Mouse (Mus musculus) CH12.LX (cell line): ENCODE measurements around the gene Ralgapb. TPM values are rescaled to one million over a fixed set of nuclear protein-coding genes. Genes with fewer than 3 reads are reported as not detected.
A peak's percentile ranks its signal among the peaks of the same experiment; 100 is the strongest.

Experiments used
- DNase-seq: peaks from one replicate; pipeline ENCODE4 v3.0.0-alpha.2; 2013; ENCODE audit errors: extremely low read depth
- H3K27ac ChIP-seq: 2 replicates; pipeline ENCODE4 v1.5.1; 2012; ENCODE audit warnings: low read depth, mild to moderate bottlenecking, control low read depth, moderate library complexity; ENCODE audit not compliant: insufficient read depth
- H3K27me3 ChIP-seq: replicated peaks from 2 replicates; pipeline ENCODE3; 2012; ENCODE audit warnings: inconsistent platforms
- H3K36me3 ChIP-seq, 2 experiments: replicated peaks in 1 of 2; 2 replicates each; pipeline versions ENCODE3 to v1.6.1; 2012; ENCODE audit warnings: inconsistent platforms in 1 of 2, low read length in 1 of 2, mild to moderate bottlenecking in 1 of 2, mixed read lengths in 1 of 2, moderate library complexity in 1 of 2; ENCODE audit not compliant: control insufficient read depth in 1 of 2, insufficient read depth in 1 of 2
- H3K4me1 ChIP-seq, 2 experiments: 2 replicates each; pipeline ENCODE4 v1.6.1; 2012; ENCODE audit warnings: inconsistent platforms in 1 of 2, moderate library complexity in 1 of 2; ENCODE audit not compliant: insufficient read depth in 2 of 2, control insufficient read depth in 1 of 2
- H3K4me2 ChIP-seq: 2 replicates; pipeline ENCODE4 v1.6.1; 2012; ENCODE audit warnings: low read depth, mild to moderate bottlenecking, control low read depth; ENCODE audit not compliant: poor library complexity, insufficient read depth, severe bottlenecking
- H3K4me3 ChIP-seq, 3 experiments: fragments of 150-350 bp in 1 of 3; sonication (generic) in 1 of 3; replicated peaks in 1 of 3; 2 replicates each; pipeline versions ENCODE3 to v1.5.1; 2011 to 2012; ENCODE audit warnings: low read depth in 2 of 3, low read length in 2 of 3, mild to moderate bottlenecking in 2 of 3, moderate library complexity in 2 of 3, control low read depth in 1 of 3, improper control_type of control experiment in 1 of 3, inconsistent platforms in 1 of 3, mixed read lengths in 1 of 3; ENCODE audit not compliant: poor library complexity in 1 of 3
- H3K79me2 ChIP-seq: replicated peaks from 2 replicates; pipeline ENCODE4 v1.6.1; 2012; ENCODE audit warnings: mild to moderate bottlenecking, moderate library complexity; ENCODE audit not compliant: control insufficient read depth, poor library complexity, insufficient read depth, severe bottlenecking; ENCODE audit errors: extremely low read depth
- H3K9ac ChIP-seq: 2 replicates; pipeline ENCODE4 v1.6.1; 2012; ENCODE audit warnings: low read depth, mild to moderate bottlenecking, control low read depth, moderate library complexity; ENCODE audit not compliant: insufficient read depth
- H3K9me3 ChIP-seq: replicated peaks from 2 replicates; pipeline ENCODE3; 2012; ENCODE audit warnings: low read length, inconsistent platforms, mixed read lengths
- CHD2 ChIP-seq: IDR thresholded peaks from 2 replicates; pipeline ENCODE4 v1.6.1; 2011; ENCODE audit warnings: low read length, improper control_type of control experiment
- CTCF ChIP-seq, 2 experiments: IDR thresholded peaks in 1 of 2; conservative IDR thresholded peaks in 1 of 2; 2 replicates each; pipeline ENCODE4 v1.5.1; 2011 to 2012; ENCODE audit warnings: low read depth in 2 of 2, low read length in 2 of 2, improper control_type of control experiment in 1 of 2, inconsistent platforms in 1 of 2, mild to moderate bottlenecking in 1 of 2, moderate library complexity in 1 of 2
- E2F4 ChIP-seq: IDR thresholded peaks from 2 replicates; pipeline ENCODE4 v1.6.1; 2011; ENCODE audit warnings: low read depth, low read length, improper control_type of control experiment; ENCODE audit not compliant: insufficient replicate concordance
- ELF1 ChIP-seq: IDR thresholded peaks from 2 replicates; pipeline ENCODE4 v1.6.1; 2014; ENCODE audit warnings: low read depth, mild to moderate bottlenecking, inconsistent platforms, low read length, improper control_type of control experiment
- HCFC1 ChIP-seq: IDR thresholded peaks from 2 replicates; pipeline ENCODE4 v1.6.1; 2012; ENCODE audit warnings: low read depth, mild to moderate bottlenecking, inconsistent platforms, low read length, improper control_type of control experiment
- IRF4 ChIP-seq: IDR thresholded peaks from 2 replicates; pipeline ENCODE4 v1.6.1; 2014; ENCODE audit warnings: low read depth, mild to moderate bottlenecking, inconsistent platforms, low read length, improper control_type of control experiment
- JUN ChIP-seq: IDR thresholded peaks from 2 replicates; pipeline ENCODE4 v1.6.1; 2011; ENCODE audit warnings: low read depth, mild to moderate bottlenecking, low read length, improper control_type of control experiment, moderate library complexity; ENCODE audit not compliant: insufficient read depth
- JUND ChIP-seq: conservative IDR thresholded peaks from 2 replicates; pipeline ENCODE4 v1.6.1; 2011; ENCODE audit warnings: low read depth, low read length, improper control_type of control experiment
- KAT2A ChIP-seq: IDR thresholded peaks from 2 replicates; pipeline ENCODE4 v1.6.1; 2012; ENCODE audit warnings: low read length, improper control_type of control experiment, inconsistent platforms; ENCODE audit not compliant: insufficient replicate concordance
- MAX ChIP-seq: IDR thresholded peaks from 2 replicates; pipeline ENCODE4 v1.6.1; 2011; ENCODE audit warnings: low read length, improper control_type of control experiment
- MXI1 ChIP-seq: IDR thresholded peaks from 2 replicates; pipeline ENCODE4 v1.6.1; 2011; ENCODE audit warnings: mild to moderate bottlenecking, low read depth, low read length, improper control_type of control experiment
- MYC ChIP-seq: IDR thresholded peaks from 2 replicates; pipeline ENCODE4 v1.6.1; 2011; ENCODE audit warnings: low read depth, mild to moderate bottlenecking, improper control_type of control experiment, low read length
- NELFE ChIP-seq: IDR thresholded peaks from 2 replicates; pipeline ENCODE4 v1.6.1; 2011; ENCODE audit warnings: low read depth, low read length, improper control_type of control experiment
- NRF1 ChIP-seq: IDR thresholded peaks from 2 replicates; pipeline ENCODE4 v1.6.1; 2014; ENCODE audit warnings: low read depth, mild to moderate bottlenecking, inconsistent platforms, low read length, improper control_type of control experiment, moderate library complexity
- PAX5 ChIP-seq: IDR thresholded peaks from 2 replicates; pipeline ENCODE4 v1.6.1; 2012; ENCODE audit warnings: low read length, inconsistent platforms, mixed read lengths
- POLR2A ChIP-seq: IDR thresholded peaks from 2 replicates; pipeline ENCODE4 v1.6.1; 2011; ENCODE audit warnings: low read depth, mild to moderate bottlenecking, improper control_type of control experiment, low read length
- POLR2AphosphoS2 ChIP-seq: IDR thresholded peaks from 2 replicates; pipeline ENCODE4 v1.6.1; 2011; ENCODE audit warnings: low read depth, low read length, improper control_type of control experiment
- RCOR1 ChIP-seq: conservative IDR thresholded peaks from 2 replicates; pipeline ENCODE4 v1.6.1; 2012; ENCODE audit warnings: low read depth, mild to moderate bottlenecking, inconsistent platforms, low read length, improper control_type of control experiment
- SIN3A ChIP-seq: IDR thresholded peaks from 2 replicates; pipeline ENCODE4 v1.6.1; 2012; ENCODE audit warnings: low read length, improper control_type of control experiment, inconsistent platforms
- TBP ChIP-seq: conservative IDR thresholded peaks from 2 replicates; pipeline ENCODE4 v1.6.1; 2011; ENCODE audit warnings: low read depth, low read length, improper control_type of control experiment
- TCF12 ChIP-seq: IDR thresholded peaks from 2 replicates; pipeline ENCODE4 v1.6.1; 2014; ENCODE audit warnings: low read depth, mild to moderate bottlenecking, inconsistent platforms, low read length, improper control_type of control experiment
- UBTF ChIP-seq: IDR thresholded peaks from 2 replicates; pipeline ENCODE4 v1.6.1; 2012; ENCODE audit warnings: low read depth, mild to moderate bottlenecking, inconsistent platforms, low read length, improper control_type of control experiment, moderate library complexity
- ZNF384 ChIP-seq: IDR thresholded peaks from 2 replicates; pipeline ENCODE4 v1.6.1; 2012; ENCODE audit warnings: low read depth, low read length, improper control_type of control experiment, inconsistent platforms
- dilution Hi-C: fragments of 300-500 bp; cut with MboI; formaldehyde crosslinking; loops from 2 replicates; pipeline ENCODE4 v1.14.3; 2020; ENCODE audit warnings: low sequenced_read_pairs; ENCODE audit not compliant: extremely low pct_unique_long_range_greater_than_20kb, extremely low pct_ligation_motif_present
- in situ Hi-C: fragments of 300-500 bp; cut with MboI; formaldehyde crosslinking; loops from 3 replicates; pipeline ENCODE4 v1.14.3; 2019; ENCODE audit warnings: low sequenced_read_pairs, low pct_ligation_motif_present, low pct_unique_long_range_greater_than_20kb, mixed read lengths
- polyA plus RNA-seq: library from polyadenylated mRNA; unstranded; fragments of >175 nt; gene quantifications from 2 replicates; pipeline ENCODE4 v1.2.1, GENCODE M21; 2012; ENCODE audit warnings: low read depth; ENCODE audit not compliant: insufficient read length
- total RNA-seq, 2 experiments: library from RNA; depleted of rRNA; stranded (reverse); fragments of 300-350 nt in 1 of 2; fragments of >200 nt in 1 of 2; gene quantifications; 2 replicates each; pipeline ENCODE4 v1.2.3; 2012 to 2014

Gene Ralgapb
- total RNA-seq (2012; rRNA removed) (11.9 and 12.9 TPM in 2 replicates), total RNA-seq (2014; rRNA removed) (10.7 and 11.4 TPM in 2 replicates), polyA plus RNA-seq (13.6 and 18.4 TPM in 2 replicates)

DNA sequence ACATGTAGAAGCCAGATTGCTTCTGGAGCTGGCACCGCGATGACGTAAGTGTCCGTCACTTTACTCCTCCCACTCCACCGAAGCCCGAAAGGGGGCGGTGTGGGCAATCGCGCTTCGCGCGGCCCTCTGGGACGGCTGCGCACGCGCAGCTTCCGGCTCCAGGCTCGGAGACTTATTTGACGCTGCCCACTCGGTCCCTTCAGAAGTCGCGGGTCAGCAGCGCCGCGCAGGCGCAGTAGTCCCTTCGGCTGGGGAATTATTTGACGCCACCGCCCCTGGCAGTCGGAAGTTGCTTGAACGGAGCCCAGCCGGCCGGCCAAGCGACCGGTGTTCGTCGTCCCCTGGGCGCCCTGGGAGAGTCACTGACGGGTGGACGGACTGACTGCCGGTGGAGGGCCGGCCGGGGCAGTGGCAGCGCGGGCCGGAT is at the start of gene Ralgapb:
TSS of gene Ralgapb (plus strand) at position 254 of the 427 bp plus-strand sequence.
- H3K4me1 ChIP-seq = peaks cover 11 to 36% of the 10 kb centered on the region in 2 experiments
- peak within 1 kb of the TSS; percentile 78 for H3K4me2 ChIP-seq
- peak; percentile 97 for DNase-seq
- dilution Hi-C loops = no loop called here
- no peaks in the 10 kb centered on the region for H3K9me3 ChIP-seq
- H3K79me2 ChIP-seq = peaks cover 14% of the 10 kb centered on the region
- peak within 1 kb of the TSS; percentile 78 for H3K9ac ChIP-seq
- H3K36me3 ChIP-seq = no peaks in the 10 kb centered on the region
- in situ Hi-C loops = no loop called here
- no peak within 1 kb of the TSS for H3K27ac ChIP-seq
- no peaks in the 10 kb centered on the region for H3K27me3 ChIP-seq
- peak; percentile 99 for TF ChIP-seq NRF1
- peak; percentile 49; the same call in 1 of the 2 replicates for TF ChIP-seq MAX
- TF ChIP-seq MYC = peak; percentile 16; the same call in 1 of the 2 replicates
- peak; percentile 43; the same call in 1 of the 2 replicates for TF ChIP-seq IRF4
- TF ChIP-seq E2F4 = peak; percentile 73; the same call in 1 of the 2 replicates
- TF ChIP-seq PAX5 = no peak
- TF ChIP-seq POLR2A = peak; percentile 79; the same call in 1 of the 2 replicates
- TF ChIP-seq HCFC1 = peak; percentile 96
- TF ChIP-seq JUN = peak; percentile 76; the same call in 1 of the 2 replicates
- TF ChIP-seq ELF1 = peak; percentile 95
- 0 out of 2 replicates have a peak, but pooled peaks have one; percentile 56 for TF ChIP-seq TBP
- peak; percentile 45; the same call in 1 of the 2 replicates for TF ChIP-seq UBTF
- peak in 1 of 2 experiments; percentile 72; a peak in 2 of 4 replicates for TF ChIP-seq CTCF (conservative IDR thresholded peaks at IDR 0.05 in 1 of 2, IDR thresholded peaks at IDR 0.05 in 1 of 2; ENCODE audit: low read depth in 2 of 2, low read length in 2 of 2)
- 0 out of 2 replicates have a peak, but pooled peaks have one; percentile 30 for TF ChIP-seq POLR2AphosphoS2
- TF ChIP-seq KAT2A = peak; percentile 86; the same call in 1 of the 2 replicates
- peak; percentile 42; the same call in 1 of the 2 replicates for TF ChIP-seq JUND
- peak; percentile 74 for TF ChIP-seq TCF12
- TF ChIP-seq MXI1 = peak; percentile 30; the same call in 1 of the 2 replicates
- TF ChIP-seq RCOR1 = no peak
- TF ChIP-seq SIN3A = no peak; the same call in 1 of the 2 replicates
- no peak for TF ChIP-seq CHD2
- peak; percentile 68 for TF ChIP-seq NELFE
- TF ChIP-seq ZNF384 = no peak
- H3K4me3 ChIP-seq = peak within 1 kb of the TSS; percentile 73 to 92 (median 82)
